Mouse (Mus musculus): Measurements from ENCODE around the gene Naa16. TPM values are rescaled to one million over a fixed set of nuclear protein-coding genes. Genes with fewer than 3 reads are reported as not detected.

Gene Naa16
- polyA plus RNA-seq, 1 experiment: 11.2 TPM

DNA sequence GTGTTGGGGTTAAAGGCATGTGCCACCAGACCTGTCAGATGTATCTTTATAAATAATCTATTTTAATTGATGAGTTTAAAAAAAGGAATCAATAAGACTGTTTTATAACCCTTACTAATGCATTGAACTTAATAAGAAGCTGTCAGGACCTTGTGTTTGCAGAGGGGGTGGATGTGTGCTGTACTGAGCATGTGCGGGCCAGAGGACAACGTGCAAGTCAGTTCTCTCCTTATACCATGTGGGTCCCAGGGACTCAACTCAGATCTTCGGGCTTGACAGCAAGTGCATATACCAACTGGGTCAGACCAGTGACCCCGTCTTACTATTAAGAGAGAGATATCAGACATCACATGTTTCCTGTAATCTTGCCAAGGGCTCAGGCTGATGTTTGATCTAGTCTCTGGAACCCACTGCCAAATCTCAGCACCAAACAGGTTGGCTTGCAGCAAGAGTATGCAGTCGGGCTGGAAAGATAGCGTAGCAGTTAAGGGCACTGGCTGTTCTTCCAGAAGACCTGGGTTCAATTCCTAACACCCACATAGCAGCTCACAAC is 18.8 kb upstream of the Naa16 start:
- DNase-seq: no peak
- TF ChIP-seq CTCF (IDR thresholded peaks at IDR 0.05; ENCODE audit: borderline replicate concordance, insufficient read depth, low read depth, low read length): no peak
- no peak for TF ChIP-seq POLR2A (IDR thresholded peaks at IDR 0.05; ENCODE audit: borderline replicate concordance, insufficient read depth, low read length)
- Histone ChIP-seq H3K4me1 (ENCODE audit: control insufficient read depth, insufficient read depth, low read length) (no peaks in the 10 kb centered on the region), H3K4me3 (replicated peaks; ENCODE audit: insufficient read depth, low read depth, low read length) (no peak overlapping the region), H3K27me3 (ENCODE audit: control insufficient read depth, insufficient read depth, low read length) (no peaks in the 10 kb centered on the region), H3K27ac (ENCODE audit: insufficient read depth, low read length) (no peak overlapping the region)
- WGBS: 91% methylated on average over 6 of the region's 6 CpGs

DNA sequence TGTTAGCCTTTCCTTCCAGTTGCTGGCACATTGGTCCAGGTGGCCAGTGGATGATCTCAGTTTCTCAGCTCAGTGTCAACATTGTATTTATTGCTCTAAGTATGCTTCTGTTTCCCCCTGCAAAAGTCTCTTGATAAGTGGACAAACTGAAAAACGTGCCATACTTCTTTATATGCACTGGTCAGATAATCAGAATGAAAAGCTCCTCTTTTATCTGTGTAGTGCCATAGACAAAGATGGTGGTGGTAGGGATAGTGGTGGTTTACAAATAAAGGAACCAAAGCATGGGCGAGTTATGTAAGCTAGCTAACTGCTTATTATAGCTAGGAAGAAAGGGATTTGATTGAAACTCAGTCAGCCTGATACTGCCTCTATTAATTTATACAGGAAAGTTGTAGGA is 17.1 kb upstream of the Naa16 start:
- DNase-seq: no peak
- TF ChIP-seq POLR2A (IDR thresholded peaks at IDR 0.05; ENCODE audit: borderline replicate concordance, insufficient read depth, low read length) (no peak), CTCF (IDR thresholded peaks at IDR 0.05; ENCODE audit: borderline replicate concordance, insufficient read depth, low read depth, low read length) (no peak)
- no peaks in the 10 kb centered on the region for H3K27me3 ChIP-seq (ENCODE audit: control insufficient read depth, insufficient read depth, low read length)
- 77% methylated on average over 2 of the region's 2 CpGs for WGBS
- H3K4me3 ChIP-seq (replicated peaks; ENCODE audit: insufficient read depth, low read depth, low read length): no peak overlapping the region
- no peak overlapping the region for H3K27ac ChIP-seq (ENCODE audit: insufficient read depth, low read length)
- H3K4me1 ChIP-seq (ENCODE audit: control insufficient read depth, insufficient read depth, low read length): no peaks in the 10 kb centered on the region

DNA sequence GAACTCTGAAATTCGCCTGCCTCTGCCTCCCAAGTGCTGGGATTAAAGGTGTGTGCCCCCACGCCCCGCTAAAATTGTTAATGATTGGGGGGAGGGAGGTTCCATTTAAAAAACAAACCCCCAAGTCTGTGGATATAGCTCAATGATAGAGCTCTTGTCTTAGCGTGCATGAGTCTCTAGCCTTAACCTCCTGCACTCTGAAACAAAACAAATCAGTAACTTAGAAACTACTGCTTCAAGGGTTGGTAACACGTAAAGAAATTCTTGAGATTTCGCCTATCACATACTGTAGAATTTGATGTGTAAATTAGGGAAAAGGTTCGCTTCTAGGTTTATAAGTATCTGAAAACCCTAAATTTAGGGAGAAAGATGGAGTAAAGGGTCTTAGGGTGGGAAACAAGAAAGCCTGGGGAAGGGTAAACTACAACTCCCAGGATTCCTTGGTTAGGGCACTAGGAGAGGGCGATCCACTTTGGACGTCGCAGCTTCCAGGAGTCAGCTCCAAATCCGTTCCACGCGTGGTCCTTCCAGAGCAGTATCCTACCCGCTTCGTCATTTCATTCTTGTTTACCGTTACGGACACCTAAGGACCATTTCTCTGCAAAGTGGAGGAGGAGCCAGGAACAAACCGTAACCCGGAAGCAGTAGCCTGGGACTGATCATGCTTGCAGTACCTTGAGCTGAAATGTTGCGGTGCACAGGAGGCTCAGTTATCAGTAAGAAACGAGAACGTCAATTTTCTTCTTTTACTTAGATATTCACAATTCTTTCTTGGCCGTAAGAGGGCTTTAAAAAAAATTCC is 6.9 kb upstream of the Naa16 start, which contains the start of gene Mtrf1:
Mtrf1 (plus strand) TSS at position 452 of the 802 bp plus-strand sequence.
- no peaks in the 10 kb centered on the region for H3K4me1 ChIP-seq (ENCODE audit: control insufficient read depth, insufficient read depth, low read length)
- H3K27ac ChIP-seq (ENCODE audit: insufficient read depth, low read length): peak within 1 kb of the TSS; percentile 61
- peak; percentile 76 to 77 for DNase-seq
- TF ChIP-seq CTCF (IDR thresholded peaks at IDR 0.05; ENCODE audit: borderline replicate concordance, insufficient read depth, low read depth, low read length) (no peak), POLR2A (IDR thresholded peaks at IDR 0.05; ENCODE audit: borderline replicate concordance, insufficient read depth, low read length) (peak; percentile 54; the same call in 1 of the 2 replicates)
- no peaks in the 10 kb centered on the region for H3K27me3 ChIP-seq (ENCODE audit: control insufficient read depth, insufficient read depth, low read length)
- WGBS: 19% methylated on average over 23 of the region's 23 CpGs
- peak within 1 kb of the TSS; percentile 76 for H3K4me3 ChIP-seq (replicated peaks; ENCODE audit: insufficient read depth, low read depth, low read length)

DNA sequence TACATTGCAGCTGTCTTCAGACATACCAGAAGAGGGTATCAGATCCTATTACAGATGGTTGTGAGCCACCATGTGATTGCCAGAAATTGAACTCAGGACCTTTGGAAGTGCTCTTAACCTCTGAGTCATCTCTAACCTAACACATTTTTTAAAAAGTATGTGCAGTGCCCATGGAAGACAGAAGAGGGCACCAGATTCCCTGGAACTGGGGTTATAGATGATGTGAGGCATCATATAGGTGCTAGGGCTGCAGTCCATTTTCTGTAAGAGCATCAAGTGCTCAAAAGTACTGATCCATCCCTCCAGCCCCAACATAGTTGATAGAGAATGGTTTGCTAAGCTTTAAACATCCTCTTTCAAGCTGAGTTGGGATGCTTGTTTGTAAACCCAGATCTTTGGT is 4.0 kb upstream of the Naa16 start:
- H3K27ac ChIP-seq (ENCODE audit: insufficient read depth, low read length): no peak overlapping the region
- H3K4me1 ChIP-seq (ENCODE audit: control insufficient read depth, insufficient read depth, low read length): no peaks in the 10 kb centered on the region
- H3K4me3 ChIP-seq (replicated peaks; ENCODE audit: insufficient read depth, low read depth, low read length): no peak overlapping the region
- no peak for DNase-seq
- H3K27me3 ChIP-seq (ENCODE audit: control insufficient read depth, insufficient read depth, low read length): no peaks in the 10 kb centered on the region
- TF ChIP-seq CTCF (IDR thresholded peaks at IDR 0.05; ENCODE audit: borderline replicate concordance, insufficient read depth, low read depth, low read length): peak; percentile 43; the same call in 1 of the 2 replicates
- TF ChIP-seq POLR2A (IDR thresholded peaks at IDR 0.05; ENCODE audit: borderline replicate concordance, insufficient read depth, low read length): no peak

DNA sequence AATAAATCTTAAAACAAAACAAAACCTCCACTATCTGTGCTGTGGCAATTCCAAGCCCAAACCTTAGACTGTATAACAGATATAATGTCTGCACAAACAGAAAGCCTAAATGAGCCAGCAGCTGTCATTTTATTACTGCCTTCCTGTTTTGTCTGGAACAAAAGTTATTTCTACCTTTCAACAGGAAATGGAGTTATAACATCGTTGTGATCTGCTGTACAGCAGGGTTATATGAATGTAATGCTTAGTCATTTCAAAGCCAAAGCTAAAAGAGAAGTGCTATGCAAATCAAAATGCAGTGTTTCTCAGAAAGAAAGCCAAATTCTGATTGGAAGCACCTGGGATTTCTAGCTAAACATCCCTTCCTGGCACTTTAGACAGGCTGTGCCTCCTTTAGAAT is 2.7 kb upstream of the Naa16 start:
- 73% methylated on average over 1 of the region's 1 CpGs for WGBS
- DNase-seq: no peak
- no peak overlapping the region for H3K27ac ChIP-seq (ENCODE audit: insufficient read depth, low read length)

DNA sequence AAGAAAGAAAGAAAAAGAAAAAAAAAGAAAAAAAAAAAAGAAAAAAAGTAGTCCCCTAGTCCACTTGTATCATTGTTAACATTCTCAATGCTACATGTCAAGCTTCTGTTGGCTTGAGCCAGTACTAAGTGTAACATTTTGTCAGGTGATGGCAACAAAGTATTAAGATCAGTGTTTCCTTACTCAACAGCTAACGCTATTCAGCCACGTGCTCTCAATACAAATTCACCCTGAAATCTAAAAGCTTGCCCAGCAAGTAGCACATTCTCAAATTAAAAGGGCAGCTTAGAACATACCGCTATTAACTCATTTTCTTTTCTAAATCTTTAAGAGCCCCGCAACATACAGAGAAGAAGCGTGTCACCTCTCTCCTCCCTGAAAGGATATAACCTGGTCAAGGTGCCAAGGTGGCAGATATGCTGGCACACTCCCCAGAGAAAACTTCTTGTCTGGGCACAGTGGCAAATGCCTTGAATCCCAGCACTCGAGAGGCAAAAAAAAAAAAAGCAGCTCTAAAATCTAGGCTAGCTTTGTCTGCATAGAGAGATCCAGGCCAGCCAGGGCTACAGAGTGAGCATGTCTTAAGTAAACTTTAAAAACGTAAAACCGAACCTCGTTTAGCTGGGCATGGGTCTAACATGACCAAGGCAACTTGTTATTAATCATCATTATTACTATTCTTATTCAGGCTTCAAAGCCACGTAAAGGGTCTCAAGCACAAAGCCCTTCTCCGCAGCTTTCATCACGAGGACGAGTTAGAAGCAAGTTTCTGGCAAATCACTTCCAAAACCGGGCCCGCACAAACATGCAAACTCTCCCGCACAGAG is 927 bp downstream of the Naa16 start:
- peaks cover 4% of the 10 kb centered on the region; the same call in 1 of the 2 replicates for H3K4me1 ChIP-seq (ENCODE audit: control insufficient read depth, insufficient read depth, low read length)
- peak overlapping the region; percentile 94 for H3K27ac ChIP-seq (ENCODE audit: insufficient read depth, low read length)
- peak overlapping the region; percentile 86 for H3K4me3 ChIP-seq (replicated peaks; ENCODE audit: insufficient read depth, low read depth, low read length)
- peak; percentile 62 to 72 for DNase-seq
- TF ChIP-seq POLR2A (IDR thresholded peaks at IDR 0.05; ENCODE audit: borderline replicate concordance, insufficient read depth, low read length) (no peak), CTCF (IDR thresholded peaks at IDR 0.05; ENCODE audit: borderline replicate concordance, insufficient read depth, low read depth, low read length) (no peak)
- H3K27me3 ChIP-seq (ENCODE audit: control insufficient read depth, insufficient read depth, low read length): no peaks in the 10 kb centered on the region
- under 1% methylated on average over 16 of the region's 16 CpGs for WGBS

More for the DNA sequence above, 2.7 kb upstream of the Naa16 start:
- TF ChIP-seq POLR2A (IDR thresholded peaks at IDR 0.05; ENCODE audit: borderline replicate concordance, insufficient read depth, low read length): no peak
- no peak for TF ChIP-seq CTCF (IDR thresholded peaks at IDR 0.05; ENCODE audit: borderline replicate concordance, insufficient read depth, low read depth, low read length)
- no peaks in the 10 kb centered on the region for H3K27me3 ChIP-seq (ENCODE audit: control insufficient read depth, insufficient read depth, low read length)
- H3K4me1 ChIP-seq (ENCODE audit: control insufficient read depth, insufficient read depth, low read length): peaks cover 4% of the 10 kb centered on the region; the same call in 1 of the 2 replicates
- no peak overlapping the region for H3K4me3 ChIP-seq (replicated peaks; ENCODE audit: insufficient read depth, low read depth, low read length)

DNA sequence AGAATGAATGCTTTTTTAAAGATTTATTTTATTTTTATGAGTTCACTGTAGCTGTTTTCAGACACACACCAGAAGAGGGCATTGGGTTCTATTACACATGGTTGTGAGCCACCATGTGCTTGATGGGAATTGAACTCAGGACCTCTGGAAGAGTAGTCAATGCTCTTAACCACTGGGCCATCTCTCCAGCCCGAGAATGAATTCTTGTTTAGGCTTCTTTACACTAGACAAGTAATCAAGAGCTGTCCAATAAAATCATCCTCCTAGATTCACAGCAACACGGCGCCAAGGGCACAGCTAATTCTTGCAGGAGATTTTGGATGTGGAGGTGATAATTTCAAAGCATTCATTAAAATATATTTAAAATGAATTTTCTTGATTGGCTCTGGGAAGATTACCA is 2.3 kb downstream of the Naa16 start:
- peaks cover 4% of the 10 kb centered on the region; the same call in 1 of the 2 replicates for H3K4me1 ChIP-seq (ENCODE audit: control insufficient read depth, insufficient read depth, low read length)
- H3K27ac ChIP-seq (ENCODE audit: insufficient read depth, low read length): no peak overlapping the region
- 85% methylated on average over 3 of the region's 3 CpGs for whole genome bisulfite sequencing
- TF ChIP-seq CTCF (IDR thresholded peaks at IDR 0.05; ENCODE audit: borderline replicate concordance, insufficient read depth, low read depth, low read length) (no peak), POLR2A (IDR thresholded peaks at IDR 0.05; ENCODE audit: borderline replicate concordance, insufficient read depth, low read length) (no peak)
- no peaks in the 10 kb centered on the region for H3K27me3 ChIP-seq (ENCODE audit: control insufficient read depth, insufficient read depth, low read length)
- DNase-seq: no peak
- H3K4me3 ChIP-seq (replicated peaks; ENCODE audit: insufficient read depth, low read depth, low read length): no peak overlapping the region

Data from cerebellum, adult 2 months (tissue).